Mouse (Mus musculus): ENCODE measurements around the gene Adrb1. TPM values are rescaled to one million over a fixed set of nuclear protein-coding genes. Genes with fewer than 3 reads are reported as not detected.
"Not testable (repeated sequence)": the region's sequence is repeated elsewhere in the genome, so short reads cannot be mapped to it uniquely, and the experiment has no call there.

Gene Adrb1
- polyA plus RNA-seq, 1 experiment from 2014 or later, result 1.2 TPM

GRCm38 (mm10) chr19:56734033-56734572, 12.1 kb downstream of the Adrb1 start:
- H3K36me3 ChIP-seq, result no peaks in the 10 kb centered on the region
- no peaks in the 10 kb centered on the region for H3K27me3 ChIP-seq
- no peaks in the 10 kb centered on the region for H3K9me3 ChIP-seq
- 68% methylated on average over 7 of the region's 7 CpGs for WGBS
- no peak overlapping the region for H3K9ac ChIP-seq
- no peak overlapping the region for H3K27ac ChIP-seq
- H3K4me3 ChIP-seq, result no peak overlapping the region
- no peak for ATAC-seq (ENCODE audit: insufficient number of reproducible peaks, insufficient read depth, low FRiP score, low TSS enrichment)
- H3K4me2 ChIP-seq (replicated peaks), result no peak overlapping the region
- no peaks in the 10 kb centered on the region for H3K4me1 ChIP-seq

DNA sequence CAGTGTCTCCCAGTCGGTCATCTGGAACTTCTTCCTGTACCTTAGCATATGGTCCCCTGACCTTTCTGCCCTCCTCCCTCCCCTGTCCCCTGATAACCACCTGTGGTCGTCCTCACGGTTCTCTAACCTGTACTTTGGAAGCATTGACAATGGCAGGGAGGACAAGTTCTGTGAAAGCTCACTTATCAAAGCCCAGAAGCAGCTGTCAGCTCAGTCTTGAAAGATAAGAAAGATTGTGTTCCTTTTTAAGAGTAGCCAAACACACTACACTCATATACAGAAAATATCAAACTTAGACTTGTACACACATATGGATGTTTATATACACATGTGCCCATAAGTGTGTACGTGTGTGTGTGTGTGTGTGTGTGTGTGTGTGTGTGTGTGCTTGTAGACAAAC, 13.7 kb downstream of the Adrb1 start:
- no peak overlapping the region for H3K4me3 ChIP-seq
- H3K4me2 ChIP-seq (replicated peaks), result no peak overlapping the region
- H3K4me1 ChIP-seq, result no peaks in the 10 kb centered on the region
- no peak overlapping the region for H3K9ac ChIP-seq
- no peaks in the 10 kb centered on the region for H3K9me3 ChIP-seq
- H3K27me3 ChIP-seq, result no peaks in the 10 kb centered on the region
- H3K27ac ChIP-seq, result no peak overlapping the region
- WGBS, result 53% methylated on average over 4 of the region's 4 CpGs
- H3K36me3 ChIP-seq, result no peaks in the 10 kb centered on the region
- ATAC-seq (ENCODE audit: insufficient number of reproducible peaks, insufficient read depth, low FRiP score, low TSS enrichment), result no peak

DNA sequence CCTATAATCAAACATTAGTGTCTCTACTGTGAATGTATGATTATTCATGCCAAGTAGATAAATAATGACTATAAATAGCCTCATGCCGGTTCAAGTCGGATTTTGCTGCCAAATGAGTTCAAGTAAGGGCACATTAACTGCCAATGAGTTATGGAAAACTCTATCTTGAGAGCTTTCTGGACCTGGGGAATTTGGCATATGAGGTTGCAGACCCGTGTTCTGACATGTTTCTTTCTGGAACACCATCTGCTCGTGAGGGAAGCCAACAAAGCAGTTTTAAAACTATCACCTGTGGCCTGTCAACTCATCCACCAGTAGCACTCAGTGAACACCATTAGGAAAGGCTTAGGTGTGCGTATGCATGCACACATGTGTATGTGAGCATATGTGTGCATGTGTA, 14.3 kb downstream of the Adrb1 start:
- Histone ChIP-seq H3K9ac (no peak overlapping the region), H3K4me3 (no peak overlapping the region), H3K4me1 (no peaks in the 10 kb centered on the region), H3K9me3 (no peaks in the 10 kb centered on the region), H3K27me3 (no peaks in the 10 kb centered on the region), H3K4me2 (replicated peaks) (no peak overlapping the region), H3K36me3 (no peaks in the 10 kb centered on the region), H3K27ac (no peak overlapping the region)
- WGBS, result 65% methylated on average over 5 of the region's 5 CpGs
- no peak for ATAC-seq (ENCODE audit: insufficient number of reproducible peaks, insufficient read depth, low FRiP score, low TSS enrichment)

DNA sequence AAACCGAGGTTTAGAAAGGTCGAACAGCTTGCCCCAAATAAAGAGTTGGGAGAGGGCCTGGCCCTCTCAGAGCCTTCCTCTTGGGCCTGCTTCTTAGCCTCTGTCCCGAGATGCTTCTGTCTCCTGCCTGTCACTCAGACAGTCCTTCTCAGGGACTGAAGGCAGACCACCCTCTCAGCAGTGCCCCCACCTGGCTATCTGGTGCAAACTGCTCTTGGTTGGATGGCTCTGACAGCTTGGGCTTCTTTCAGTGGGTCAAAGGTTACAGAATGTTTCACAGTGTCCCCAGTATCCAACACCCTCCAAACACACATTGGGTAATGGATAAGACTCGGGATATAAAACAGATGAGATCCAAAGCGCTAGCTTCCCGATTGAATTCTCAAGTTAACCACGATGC, 23.1 kb downstream of the Adrb1 start:
- Histone ChIP-seq H3K9me3 (no peaks in the 10 kb centered on the region), H3K9ac (no peak overlapping the region), H3K36me3 (no peaks in the 10 kb centered on the region), H3K27ac (no peak overlapping the region), H3K4me1 (peaks cover 14% of the 10 kb centered on the region; the same call in 1 of the 2 replicates), H3K4me2 (replicated peaks) (no peak overlapping the region), H3K4me3 (no peak overlapping the region), H3K27me3 (no peaks in the 10 kb centered on the region)
- ATAC-seq (ENCODE audit: insufficient number of reproducible peaks, insufficient read depth, low FRiP score, low TSS enrichment), result no peak
- WGBS, result 65% methylated on average over 7 of the region's 7 CpGs

DNA sequence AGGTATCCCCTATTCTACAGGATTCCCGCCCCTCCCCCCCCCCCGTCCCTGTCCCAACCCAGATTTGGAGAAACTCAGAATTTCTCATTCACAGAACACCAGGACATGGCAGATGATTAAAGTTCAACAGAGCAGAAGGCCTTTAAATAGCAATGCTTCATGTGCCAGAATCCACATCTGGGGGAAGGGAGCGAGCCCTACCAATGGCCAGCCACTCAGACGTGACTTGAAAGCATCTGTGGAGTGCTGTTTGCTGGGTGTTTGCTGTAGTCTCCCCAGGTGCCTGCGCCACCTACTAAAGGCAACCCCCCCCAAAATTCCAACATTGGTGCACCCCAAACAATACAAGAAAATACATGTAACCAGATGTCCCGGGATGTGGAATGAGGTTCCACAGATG, 23.5 kb downstream of the Adrb1 start:
- peaks cover 17% of the 10 kb centered on the region; the same call in 1 of the 2 replicates for H3K4me1 ChIP-seq
- no peaks in the 10 kb centered on the region for H3K27me3 ChIP-seq
- no peaks in the 10 kb centered on the region for H3K36me3 ChIP-seq
- H3K9me3 ChIP-seq, result no peaks in the 10 kb centered on the region
- no peak overlapping the region for H3K4me3 ChIP-seq
- H3K27ac ChIP-seq, result no peak overlapping the region
- no peak for ATAC-seq (ENCODE audit: insufficient number of reproducible peaks, insufficient read depth, low FRiP score, low TSS enrichment)
- no peak overlapping the region for H3K4me2 ChIP-seq (replicated peaks)
- 58% methylated on average over 6 of the region's 6 CpGs for WGBS
- no peak overlapping the region for H3K9ac ChIP-seq

DNA sequence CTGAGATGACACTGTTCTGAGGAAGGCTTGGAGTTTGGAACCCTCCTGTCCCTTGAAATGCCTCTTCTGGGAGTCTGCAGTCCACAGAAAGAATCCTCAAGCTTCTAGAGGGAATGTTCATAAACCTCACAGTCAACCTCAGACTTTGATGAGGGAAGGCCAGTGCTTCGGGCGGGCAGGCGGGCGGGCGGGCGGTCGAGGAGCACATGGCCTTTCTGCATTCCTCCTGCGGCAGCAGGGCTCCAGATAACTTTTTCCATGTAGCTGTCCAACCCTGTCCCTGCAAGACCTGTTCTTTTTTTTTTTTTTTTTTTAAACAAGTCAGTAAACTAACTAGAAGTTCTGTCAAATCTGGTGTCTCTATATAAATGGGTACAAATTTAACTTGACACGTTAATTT, 24.6 kb downstream of the Adrb1 start:
- Histone ChIP-seq H3K4me2 (replicated peaks) (no peak overlapping the region), H3K27ac (no peak overlapping the region), H3K9ac (no peak overlapping the region), H3K9me3 (no peaks in the 10 kb centered on the region), H3K36me3 (no peaks in the 10 kb centered on the region), H3K4me3 (no peak overlapping the region), H3K4me1 (peaks cover 17% of the 10 kb centered on the region; the same call in 1 of the 2 replicates), H3K27me3 (no peaks in the 10 kb centered on the region)
- no peak for ATAC-seq (ENCODE audit: insufficient number of reproducible peaks, insufficient read depth, low FRiP score, low TSS enrichment)
- 90% methylated on average over 9 of the region's 9 CpGs for whole genome bisulfite sequencing

- H3K4me2 ChIP-seq (replicated peaks), result no peak overlapping the region
- no peaks in the 10 kb centered on the region for H3K36me3 ChIP-seq
- no peaks in the 10 kb centered on the region for H3K9me3 ChIP-seq
- no peaks in the 10 kb centered on the region for H3K27me3 ChIP-seq
- no peak overlapping the region for H3K9ac ChIP-seq
- no peak overlapping the region for H3K4me3 ChIP-seq
- no peak for ATAC-seq (ENCODE audit: insufficient number of reproducible peaks, insufficient read depth, low FRiP score, low TSS enrichment)
- 78% methylated on average over 10 of the region's 10 CpGs for WGBS
- peaks cover 17% of the 10 kb centered on the region; the same call in 1 of the 2 replicates for H3K4me1 ChIP-seq
- no peak overlapping the region for H3K27ac ChIP-seq
Observed at GRCm38 (mm10) chr19:56747878-56748277, 25.9 kb downstream of the Adrb1 start.

DNA sequence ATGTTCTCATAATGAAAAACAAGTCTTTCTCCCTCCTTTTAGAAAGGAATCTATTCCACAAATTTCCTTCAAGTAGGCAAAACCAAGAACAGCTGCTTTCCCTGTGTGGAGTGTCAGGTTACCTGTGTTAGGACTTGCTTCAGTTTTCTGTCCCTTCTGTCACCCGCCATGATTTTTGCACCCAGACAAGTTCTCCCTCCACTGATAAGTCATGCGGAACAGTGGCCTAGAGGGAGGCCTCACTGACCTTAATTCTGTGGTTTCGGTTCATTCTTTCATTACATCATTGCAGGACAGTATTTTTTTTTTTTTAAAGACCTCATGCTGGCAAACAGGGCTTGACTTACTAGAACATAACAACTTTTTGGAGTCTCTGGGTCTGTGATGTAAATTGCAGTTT, 27.3 kb downstream of the Adrb1 start:
- peaks cover 17% of the 10 kb centered on the region; the same call in 1 of the 2 replicates for H3K4me1 ChIP-seq
- H3K36me3 ChIP-seq, result no peaks in the 10 kb centered on the region
- ATAC-seq (ENCODE audit: insufficient number of reproducible peaks, insufficient read depth, low FRiP score, low TSS enrichment), result no peak
- 11% methylated on average over 3 of the region's 3 CpGs for WGBS
- H3K9me3 ChIP-seq, result no peaks in the 10 kb centered on the region
- H3K27ac ChIP-seq, result peak overlapping the region; percentile 47; the same call in 1 of the 2 replicates
- H3K4me2 ChIP-seq (replicated peaks), result no peak overlapping the region
- no peak overlapping the region for H3K4me3 ChIP-seq
- no peaks in the 10 kb centered on the region for H3K27me3 ChIP-seq
- no peak overlapping the region for H3K9ac ChIP-seq

- H3K4me1 ChIP-seq, result peaks cover 17% of the 10 kb centered on the region; the same call in 1 of the 2 replicates
Observed at GRCm38 (mm10) chr19:56750709-56751108, 28.7 kb downstream of the Adrb1 start.

DNA sequence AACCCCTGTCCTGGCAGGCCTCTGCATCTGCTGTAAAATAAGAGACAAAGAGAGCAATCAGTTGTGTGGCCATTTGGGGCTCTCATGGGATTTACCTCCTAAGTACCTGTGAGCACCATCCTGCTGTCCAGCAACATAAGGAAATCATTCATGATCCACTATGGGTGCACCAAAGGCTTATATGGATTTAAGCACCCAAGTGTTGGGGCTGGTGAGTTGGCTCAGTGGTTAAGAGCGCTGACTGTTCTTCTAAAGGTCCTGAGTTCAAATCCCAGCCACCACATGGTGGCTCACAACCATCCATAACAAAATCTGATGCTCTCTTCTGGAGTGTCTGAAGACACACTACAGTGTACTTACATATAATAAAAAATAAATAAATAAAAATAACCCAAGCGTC, 32.5 kb downstream of the Adrb1 start:
- H3K9ac ChIP-seq; ATAC-seq (ENCODE audit: insufficient number of reproducible peaks, insufficient read depth, low FRiP score, low TSS enrichment); H3K9me3 ChIP-seq; H3K27ac ChIP-seq; H3K4me1 ChIP-seq; H3K27me3 ChIP-seq; H3K36me3 ChIP-seq; H3K4me2 ChIP-seq (replicated peaks); H3K4me3 ChIP-seq: not testable (repeated sequence)
- WGBS, result 93% methylated on average over 2 of the region's 2 CpGs

More at GRCm38 (mm10) chr19:56750709-56751108, 28.7 kb downstream of the Adrb1 start:
- Histone ChIP-seq H3K36me3 (no peaks in the 10 kb centered on the region), H3K4me3 (no peak overlapping the region), H3K27me3 (no peaks in the 10 kb centered on the region), H3K9ac (no peak overlapping the region), H3K4me2 (replicated peaks) (no peak overlapping the region), H3K9me3 (no peaks in the 10 kb centered on the region), H3K27ac (no peak overlapping the region)
- no peak for ATAC-seq (ENCODE audit: insufficient number of reproducible peaks, insufficient read depth, low FRiP score, low TSS enrichment)
- WGBS, result 45% methylated on average over 4 of the region's 4 CpGs

DNA sequence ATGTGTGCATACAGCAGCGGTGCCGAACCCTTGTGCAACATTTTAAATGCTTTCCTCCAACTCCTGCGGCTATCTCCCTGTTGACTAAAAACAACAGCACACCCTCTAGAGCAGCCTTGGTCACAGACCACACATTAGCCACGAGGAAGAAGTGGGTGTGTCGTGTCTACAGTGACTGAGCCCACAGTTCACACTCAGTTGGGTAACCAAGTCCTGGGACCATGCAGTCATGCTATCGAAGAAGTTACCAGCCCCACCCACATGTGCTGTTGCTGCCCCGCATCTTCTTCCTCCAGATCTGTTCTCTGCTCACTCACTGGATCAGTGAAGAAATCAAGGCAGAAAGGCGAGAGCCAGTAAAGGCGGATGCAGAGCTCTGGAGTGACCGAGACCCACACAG, 34.4 kb downstream of the Adrb1 start:
- Histone ChIP-seq H3K36me3 (no peaks in the 10 kb centered on the region), H3K27ac (no peak overlapping the region), H3K4me1 (no peaks in the 10 kb centered on the region), H3K4me2 (replicated peaks) (no peak overlapping the region), H3K27me3 (no peaks in the 10 kb centered on the region; the same call in 1 of the 2 replicates), H3K9me3 (no peaks in the 10 kb centered on the region), H3K4me3 (no peak overlapping the region), H3K9ac (no peak overlapping the region)
- ATAC-seq (ENCODE audit: insufficient number of reproducible peaks, insufficient read depth, low FRiP score, low TSS enrichment), result no peak
- WGBS, result 86% methylated on average over 10 of the region's 10 CpGs

GRCm38 (mm10) chr19:56758311-56758710, 36.3 kb downstream of the Adrb1 start:
- no peaks in the 10 kb centered on the region; the same call in 1 of the 2 replicates for H3K27me3 ChIP-seq
- no peak overlapping the region for H3K4me2 ChIP-seq (replicated peaks)
- 85% methylated on average over 2 of the region's 2 CpGs for WGBS
- no peaks in the 10 kb centered on the region for H3K4me1 ChIP-seq
- H3K27ac ChIP-seq, result no peak overlapping the region
- no peak for ATAC-seq (ENCODE audit: insufficient number of reproducible peaks, insufficient read depth, low FRiP score, low TSS enrichment)
- H3K9ac ChIP-seq, result no peak overlapping the region
- H3K9me3 ChIP-seq, result no peaks in the 10 kb centered on the region
- no peaks in the 10 kb centered on the region for H3K36me3 ChIP-seq
- H3K4me3 ChIP-seq, result no peak overlapping the region

Measured in embryonic facial prominence, embryonic 12.5 days (tissue).